Comparison of ENCODE assay signal across 10 mouse cellular contexts in genomic region chr15:102459847-102460246, GRCm38 (mm10). TPM values are rescaled to one million over a fixed set of nuclear protein-coding genes. Genes with fewer than 3 reads are reported as not detected.
DNase-seq lines count a peak whose midpoint lies in the region.
"Had no signal": no experiment of that assay in that cellular context is flagged by ENCODE, and none has a peak within 500 bp of the region (broad histone marks: within the 10 kb centered on the region; RNA-seq: fewer than 3 reads in every experiment).

No protein-coding gene starts in this region.

- H3K36me3 ChIP-seq in heart, embryonic 10.5 days: peaks cover 12% of the 10 kb centered on the region
- H3K36me3 ChIP-seq in hindbrain, embryonic 10.5 days: peaks cover 16% of the 10 kb centered on the region; the same call in 1 of the 2 replicates
- H3K36me3 ChIP-seq in midbrain, embryonic 10.5 days: peaks cover 16% of the 10 kb centered on the region

- peak overlapping the region; percentile 83; the same call in 1 of the 2 replicates for H3K27ac ChIP-seq in heart, embryonic 10.5 days
- no peak overlapping the region for H3K27ac ChIP-seq in hindbrain, embryonic 10.5 days
- no peak overlapping the region for H3K27ac ChIP-seq in midbrain, embryonic 10.5 days (replicated peaks)

- 54% methylated on average over 5 of the region's 5 CpGs for WGBS in heart, embryonic 10.5 days
- WGBS in hindbrain, embryonic 10.5 days: 71% methylated on average over 5 of the region's 5 CpGs
- WGBS in midbrain, embryonic 10.5 days: 69% methylated on average over 5 of the region's 5 CpGs

- no peaks in the 10 kb centered on the region for H3K27me3 ChIP-seq in heart, embryonic 10.5 days (ENCODE audit: insufficient read depth, poor library complexity, severe bottlenecking)
- H3K27me3 ChIP-seq in hindbrain, embryonic 10.5 days (ENCODE audit: insufficient read depth, poor library complexity, severe bottlenecking): no peaks in the 10 kb centered on the region
- no peaks in the 10 kb centered on the region for H3K27me3 ChIP-seq in midbrain, embryonic 10.5 days (ENCODE audit: low read depth, poor library complexity, severe bottlenecking)
- H3K27me3 ChIP-seq: Patski had no signal

- H3K4me3 ChIP-seq in heart, embryonic 10.5 days: peak overlapping the region; percentile 64
- peak overlapping the region; percentile 57; the same call in 1 of the 2 replicates for H3K4me3 ChIP-seq in hindbrain, embryonic 10.5 days
- peak overlapping the region; percentile 57 for H3K4me3 ChIP-seq in midbrain, embryonic 10.5 days

- peaks cover 19% of the 10 kb centered on the region for H3K4me1 ChIP-seq in heart, embryonic 10.5 days
- H3K4me1 ChIP-seq in hindbrain, embryonic 10.5 days (replicated peaks): peaks cover 33% of the 10 kb centered on the region
- peaks cover 27% of the 10 kb centered on the region for H3K4me1 ChIP-seq in midbrain, embryonic 10.5 days

- DNase-seq in heart, embryonic 10.5 days (ENCODE audit: low spot score): peak; percentile 81
- DNase-seq in heart, postnatal 4 days: no peak
- peak; percentile 46 for DNase-seq in R1 (ENCODE audit: low read depth, low spot score)
- DNase-seq in hindbrain, embryonic 10.5 days (ENCODE audit: low spot score): no peak
- no peak for DNase-seq in midbrain, embryonic 10.5 days (ENCODE audit: low spot score)
- DNase-seq in right cerebral cortex, postnatal 4 days: no peak
- DNase-seq in layer of hippocampus, adult 9-10 months (ENCODE audit: low spot score): no peak
- no peak for DNase-seq in frontal cortex, postnatal 25 days (ENCODE audit: low spot score in 2 of 2)
- DNase-seq: thymus, postnatal 25 days had no signal

- H3K9me3 ChIP-seq in heart, embryonic 10.5 days: no peaks in the 10 kb centered on the region
- H3K9me3 ChIP-seq in hindbrain, embryonic 10.5 days: no peaks in the 10 kb centered on the region
- H3K9me3 ChIP-seq in midbrain, embryonic 10.5 days (replicated peaks): no peaks in the 10 kb centered on the region

RNA-seq across cellular contexts. Expression of gene Prr13, which starts 1.0 kb away (rescaled TPM):
- polyA plus RNA-seq in heart, embryonic 10.5 days (2016; fragmentation: Nextera tagmentation; extraction: Ambion mirVana): 82.8 and 101 TPM in 2 replicates
- 10 to 100 TPM; 26.4 to 28.0 TPM for total RNA-seq in heart, postnatal 4 days (2021)
- polyA plus RNA-seq in hindbrain, embryonic 10.5 days (2016; fragmentation: Nextera tagmentation; extraction: Ambion mirVana): 84.3 and 98.2 TPM in 2 replicates
- 75.7 and 82.3 TPM in 2 replicates for polyA plus RNA-seq in midbrain, embryonic 10.5 days (2016; fragmentation: Nextera tagmentation; extraction: Ambion mirVana)

RNA-seq across cellular contexts. Expression of gene Pcbp2, which starts 10.5 kb away (rescaled TPM):
- 143 and 183 TPM in 2 replicates for polyA plus RNA-seq in heart, embryonic 10.5 days (2016; fragmentation: Nextera tagmentation; extraction: Ambion mirVana)
- 100 to 1,000 TPM; 703 to 721 TPM for total RNA-seq in heart, postnatal 4 days (2021)
- polyA plus RNA-seq in hindbrain, embryonic 10.5 days (2016; fragmentation: Nextera tagmentation; extraction: Ambion mirVana): 166 and 207 TPM in 2 replicates
- 194 and 201 TPM in 2 replicates for polyA plus RNA-seq in midbrain, embryonic 10.5 days (2016; fragmentation: Nextera tagmentation; extraction: Ambion mirVana)

RNA-seq across cellular contexts. Expression of gene Amhr2, which starts 14.7 kb away (rescaled TPM):
- 1.6 and 2.4 TPM in 2 replicates for polyA plus RNA-seq in heart, embryonic 10.5 days (2016; fragmentation: Nextera tagmentation; extraction: Ambion mirVana)
- total RNA-seq in heart, postnatal 4 days (2021): 1 to 10 TPM in 1 of 2 experiments, under 1 TPM in 1; 0.77 to 1.6 TPM
- 0.17 and 0.18 TPM in 2 replicates for polyA plus RNA-seq in hindbrain, embryonic 10.5 days (2016; fragmentation: Nextera tagmentation; extraction: Ambion mirVana)
- polyA plus RNA-seq in midbrain, embryonic 10.5 days (2016; fragmentation: Nextera tagmentation; extraction: Ambion mirVana): 0.10 and 0.50 TPM in 2 replicates
- polyA plus RNA-seq: Patski had no signal

RNA-seq across cellular contexts. Expression of gene Gm10337, which starts 43.7 kb away (rescaled TPM):
- polyA plus RNA-seq in heart, embryonic 10.5 days (2016; fragmentation: Nextera tagmentation; extraction: Ambion mirVana): not detected in 2 replicates
- total RNA-seq in heart, postnatal 4 days (2021): 1 to 10 TPM in 1 of 2 experiments, not detected in 1; 7.3 TPM
- 3.9 and 11.3 TPM in 2 replicates for polyA plus RNA-seq in hindbrain, embryonic 10.5 days (2016; fragmentation: Nextera tagmentation; extraction: Ambion mirVana)
- 3.5 TPM in 1 of 2 replicates, not detected in the other for polyA plus RNA-seq in midbrain, embryonic 10.5 days (2016; fragmentation: Nextera tagmentation; extraction: Ambion mirVana)

RNA-seq across cellular contexts. Expression of gene Sp1, which starts 53.9 kb away (rescaled TPM):
- 5.7 and 7.6 TPM in 2 replicates for polyA plus RNA-seq in heart, embryonic 10.5 days (2016; fragmentation: Nextera tagmentation; extraction: Ambion mirVana)
- total RNA-seq in heart, postnatal 4 days (2021): 10 to 100 TPM; 55.5 to 74.3 TPM
- polyA plus RNA-seq in hindbrain, embryonic 10.5 days (2016; fragmentation: Nextera tagmentation; extraction: Ambion mirVana): 6.1 and 9.3 TPM in 2 replicates
- polyA plus RNA-seq in midbrain, embryonic 10.5 days (2016; fragmentation: Nextera tagmentation; extraction: Ambion mirVana): 7.9 and 8.9 TPM in 2 replicates

Comparison
In these comparisons a context has a peak if more than half of its experiments do, and no peak if none do; other contexts are left out.
1. DNase-seq: peak in heart, embryonic 10.5 days (single experiment) and R1 (single experiment); none in heart, postnatal 4 days (single experiment), hindbrain, embryonic 10.5 days (single experiment), midbrain, embryonic 10.5 days (single experiment), right cerebral cortex, postnatal 4 days (single experiment), layer of hippocampus, adult 9-10 months (single experiment) and frontal cortex, postnatal 25 days (0 of 2).
2. Peak in every context shown above with its lines, with median percentiles within 50 percentile points of each other: H3K4me3 ChIP-seq.